Mouse (Mus musculus) hindlimb bud, embryonic 11.5 days (tissue): ENCODE results near the gene Ptprc.
A peak's percentile ranks its signal among the peaks of the same experiment; 100 is the strongest.

ENCODE experiments used
- DNase-seq: peaks from one replicate; pipeline ENCODE4 v3.0.0-alpha.2; 2012; ENCODE audit warnings: low read depth, low spot score; ENCODE audit errors: extremely low spot score

Gene Ptprc

DNA sequence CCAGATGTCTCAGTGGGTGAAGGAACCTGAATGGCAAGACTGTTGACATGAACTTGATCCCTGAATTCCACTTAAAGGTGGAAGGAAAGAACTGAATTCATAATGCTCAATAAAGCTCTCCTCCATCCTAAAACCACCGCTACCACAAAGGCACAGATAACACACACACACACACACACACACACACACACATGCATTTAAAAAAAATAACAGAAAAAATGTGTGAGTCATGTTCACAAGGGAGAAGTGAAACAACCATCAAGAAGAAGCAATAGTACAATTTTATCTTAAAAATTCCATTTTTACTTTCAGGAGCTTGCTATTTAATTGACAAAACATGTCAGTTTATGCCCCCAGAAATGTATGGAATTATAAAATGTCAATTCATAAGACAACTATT lies 95.2 kb downstream of the Ptprc start:
- no peak for DNase-seq

DNA sequence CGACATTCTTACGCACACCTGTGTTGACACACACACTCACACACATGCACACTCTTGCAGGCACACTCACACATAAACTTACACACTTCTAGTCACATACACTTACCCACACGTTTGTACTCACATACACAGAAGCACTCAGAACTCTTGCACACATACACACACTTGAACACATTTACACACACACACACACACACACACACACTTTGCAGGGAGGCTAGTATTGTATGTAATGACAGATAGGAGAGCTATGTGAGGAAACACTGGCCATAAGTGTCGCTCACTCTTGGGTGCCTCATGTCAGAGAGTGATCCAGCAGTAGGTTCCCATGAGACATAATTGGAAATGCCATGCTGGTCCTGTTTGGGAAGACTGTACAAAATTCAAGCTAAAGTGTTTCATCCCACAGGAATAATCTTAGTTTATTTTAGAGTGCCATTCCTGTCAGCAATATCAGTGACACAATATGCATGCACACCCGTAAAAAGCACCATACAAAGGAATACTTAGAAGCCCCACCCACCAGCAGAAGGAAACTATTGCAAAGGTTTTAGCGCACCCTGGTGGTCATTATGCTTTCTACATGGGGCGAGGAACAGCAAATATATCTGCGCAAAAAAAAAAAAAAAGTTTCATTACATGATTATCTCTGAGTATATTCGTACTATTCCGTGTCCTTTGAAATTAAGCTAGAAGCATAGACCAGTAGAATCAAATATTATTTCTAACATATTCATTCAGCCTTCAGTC lies 131.1 kb downstream of the Ptprc start:
- peak; percentile 74 for DNase-seq

DNA sequence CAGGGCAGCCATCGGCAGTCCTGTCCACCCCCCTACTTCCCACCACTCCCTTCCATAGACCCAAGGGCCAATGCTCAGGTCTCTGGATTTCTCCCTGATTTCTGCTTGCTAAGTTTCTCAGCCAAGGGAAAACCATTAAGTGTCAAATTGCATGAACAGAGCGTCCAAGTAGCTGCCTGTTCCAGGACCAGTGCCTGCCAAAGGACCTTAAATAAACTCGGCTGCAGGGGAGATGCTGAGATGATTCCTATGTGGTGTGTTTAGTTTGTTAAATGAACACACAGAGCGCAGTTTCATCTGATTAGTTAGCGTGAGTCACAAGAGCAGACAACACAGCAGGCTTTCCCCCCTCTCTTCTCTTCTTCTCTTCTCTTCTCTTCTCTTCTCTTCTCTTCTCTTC lies 135.0 kb downstream of the Ptprc start:
- no peak for DNase-seq

DNA sequence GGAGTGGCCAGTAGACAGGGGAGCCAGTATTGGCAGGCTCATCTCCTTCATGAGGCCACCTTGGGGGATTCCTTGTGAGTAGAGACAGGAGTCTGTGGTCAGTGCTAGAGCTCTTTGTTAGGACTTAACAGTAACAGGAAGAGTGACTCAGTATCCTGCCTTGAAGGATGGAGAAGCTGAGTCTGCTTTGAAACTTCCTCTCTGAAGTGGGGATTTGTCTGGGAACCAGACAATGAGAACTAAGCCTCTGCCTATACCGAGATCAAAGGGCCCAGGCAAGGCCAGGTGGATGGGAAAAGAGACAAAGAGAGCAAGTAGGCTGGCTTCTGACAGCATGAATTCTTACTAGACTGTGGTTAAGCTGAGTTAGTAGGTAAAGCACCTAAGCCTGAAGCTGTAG lies 136.3 kb downstream of the Ptprc start:
- DNase-seq: no peak

DNA sequence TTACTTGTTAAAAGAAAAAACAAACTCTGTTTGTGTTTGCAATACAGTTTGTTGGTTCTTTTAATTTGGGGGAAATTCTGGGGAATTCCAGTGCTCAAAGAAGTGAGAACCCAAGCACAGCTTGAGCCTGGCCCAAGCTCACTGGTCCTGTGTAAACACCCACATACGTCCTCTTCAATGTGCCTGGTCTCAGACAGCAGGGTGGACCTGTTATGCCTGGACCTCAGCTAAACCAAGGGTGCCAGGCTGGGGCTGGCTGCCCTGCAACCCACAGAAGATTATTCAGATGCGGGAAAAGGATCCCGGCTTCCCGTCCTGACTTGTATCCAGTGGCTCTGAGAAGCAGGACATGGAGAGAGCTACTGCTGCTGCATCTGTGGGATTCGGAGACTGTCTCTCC lies 138.0 kb downstream of the Ptprc start:
- DNase-seq: no peak

DNA sequence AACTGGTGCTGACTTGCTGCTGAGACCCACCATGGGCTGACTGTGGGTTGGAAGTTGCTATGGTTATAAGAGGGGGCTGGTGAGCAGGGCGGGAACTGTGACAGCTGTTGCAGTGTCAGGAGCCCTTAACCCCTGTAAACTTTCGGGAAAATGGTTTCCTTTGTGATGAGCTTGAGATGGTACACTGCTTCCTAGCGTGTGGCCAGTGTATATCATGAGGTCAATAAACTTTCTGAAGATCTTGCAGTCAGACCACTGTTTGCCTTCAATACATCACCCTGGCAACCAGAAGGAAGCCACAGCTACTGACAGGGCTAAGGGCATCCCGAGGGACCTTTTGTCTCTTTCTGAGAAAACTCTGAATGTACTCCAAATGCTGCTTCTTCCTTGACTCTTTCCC lies 145.9 kb downstream of the Ptprc start:
- no peak for DNase-seq

DNA sequence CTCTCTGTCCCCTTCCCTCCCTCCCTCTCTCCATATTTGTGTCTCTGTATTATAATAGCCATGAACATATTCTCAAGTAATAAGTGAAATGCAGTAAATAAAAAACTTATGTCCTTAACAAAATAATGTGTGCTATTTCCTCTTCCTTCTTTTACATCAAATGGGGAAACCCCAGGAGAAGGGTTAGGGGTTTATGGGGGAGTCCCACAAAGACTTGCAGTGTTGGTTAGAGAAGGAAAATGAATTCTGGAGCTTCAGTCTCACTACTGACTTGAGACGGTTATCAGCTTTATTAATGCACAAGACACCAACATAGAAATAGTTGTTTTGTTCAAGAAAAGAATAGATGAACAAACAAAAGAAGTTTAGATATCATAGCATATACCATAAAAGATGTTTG lies 150.2 kb downstream of the Ptprc start:
- DNase-seq: no peak

DNA sequence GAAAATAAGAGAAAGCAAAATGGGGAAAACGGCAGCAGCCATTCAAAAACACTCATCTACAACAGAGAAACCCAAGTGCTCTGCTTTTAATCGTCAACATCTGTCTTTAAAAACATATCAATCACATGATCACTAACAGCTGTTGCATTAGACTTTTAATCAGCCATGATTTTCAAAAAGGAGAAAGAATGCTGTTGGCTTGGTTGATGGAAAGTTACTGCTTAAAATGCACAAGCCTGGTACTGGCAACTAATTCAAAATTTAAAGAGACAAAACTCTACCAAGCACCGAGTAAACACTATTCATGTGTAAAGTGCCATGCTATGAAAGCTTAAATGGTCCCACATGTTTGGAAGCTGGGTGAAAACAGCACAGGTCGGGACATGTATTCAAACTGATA lies 151.9 kb downstream of the Ptprc start:
- DNase-seq: no peak

DNA sequence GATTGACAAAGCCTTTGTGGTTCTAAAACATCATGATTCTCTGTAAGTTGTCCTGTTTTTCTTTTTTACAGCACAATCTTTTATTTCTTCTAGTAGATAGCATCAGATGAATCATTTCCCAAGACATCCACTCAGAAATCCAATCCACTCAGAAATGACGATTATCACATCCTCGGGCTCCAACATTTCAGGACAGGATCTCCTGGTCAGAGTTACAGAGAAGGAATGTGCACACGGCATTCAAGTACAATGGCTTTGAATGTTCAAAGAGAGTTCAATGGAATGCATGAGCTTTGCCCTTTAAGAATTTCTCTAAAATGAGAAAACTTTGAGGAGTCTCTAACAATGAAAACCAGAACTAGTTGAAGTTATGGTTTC lies 152.6 kb downstream of the Ptprc start:
- no peak for DNase-seq

DNA sequence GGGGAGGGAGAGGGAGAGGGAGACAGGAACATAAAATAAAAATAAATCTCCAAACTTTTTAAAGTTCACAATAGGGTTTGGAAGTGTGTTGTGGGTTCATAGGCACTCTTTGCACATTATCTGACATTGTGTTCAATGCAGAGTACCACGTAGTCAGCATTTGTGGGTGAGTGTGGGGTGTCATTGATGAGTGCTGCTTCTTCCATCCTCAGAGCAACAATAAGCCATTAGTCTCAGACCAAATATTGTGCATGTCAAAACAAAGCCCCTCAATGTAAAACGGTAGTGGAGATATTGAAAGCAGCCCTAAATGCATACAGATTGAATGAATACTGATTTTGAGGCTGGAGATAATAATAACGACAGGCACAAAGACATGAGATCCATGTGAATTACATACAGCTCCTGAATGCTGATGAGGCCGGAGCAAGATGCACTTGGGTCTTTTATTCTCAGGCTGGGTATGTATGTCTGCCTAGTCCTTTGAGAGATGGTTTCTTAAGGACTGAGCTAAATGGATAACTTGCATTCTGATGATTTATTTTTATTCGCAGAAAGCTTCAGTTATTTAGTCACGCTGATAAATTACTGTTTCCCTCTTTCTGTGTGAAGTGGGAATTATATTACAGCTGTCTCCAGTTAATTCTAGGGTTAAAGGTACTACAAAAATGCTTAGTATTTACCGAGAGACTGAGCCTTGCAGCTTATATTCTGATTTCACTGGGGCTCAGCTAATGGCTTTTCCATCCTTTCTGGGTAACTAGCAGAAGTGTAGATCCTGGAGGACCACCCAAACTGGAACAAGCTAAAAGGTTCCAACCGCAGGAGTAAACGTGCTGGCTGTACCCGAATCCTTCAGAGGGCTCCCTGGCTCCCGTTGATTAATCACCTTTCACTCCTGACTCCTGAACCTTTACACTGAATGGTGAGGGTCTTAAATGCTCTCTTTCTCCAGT lies 153.3 kb downstream of the Ptprc start:
- DNase-seq: no peak
